Mouse (Mus musculus): ENCODE measurements at regions not wholly inside any gene's neighbourhood (a gene's known extent, or its start where the extent isn't known, plus 50 kb on each side); places are given as distances from the start of the nearest gene placed in this dataset.

DNA sequence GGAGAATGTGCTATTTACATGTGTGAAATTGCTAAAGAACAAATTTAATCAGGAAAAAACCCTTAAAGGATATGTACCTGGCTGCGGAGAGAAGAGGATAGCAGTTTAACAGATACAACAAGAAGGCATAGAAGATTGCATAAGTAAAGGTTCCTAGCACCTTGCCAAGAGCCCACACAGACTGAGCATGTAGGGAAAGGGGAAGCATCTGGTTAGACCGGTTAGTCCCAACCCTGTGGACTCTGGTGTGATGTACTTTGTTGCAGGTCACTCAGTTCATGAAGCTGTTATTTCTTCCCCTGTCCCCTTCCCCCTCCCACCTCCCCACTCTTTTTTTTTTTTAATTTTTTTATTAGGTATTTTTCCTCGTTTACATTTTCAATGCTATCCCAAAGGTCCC lies 212.5 kb downstream of the Parm1 start:
- Histone ChIP-seq H3K4me1 (peaks cover 8% of the 10 kb centered on the region), H3K4me3 (no peak overlapping the region), H3K9me3 (replicated peaks) (no peaks in the 10 kb centered on the region), H3K27me3 (ENCODE audit: low read depth, poor library complexity, severe bottlenecking) (peaks cover 54% of the 10 kb centered on the region), H3K36me3 (no peaks in the 10 kb centered on the region), H3K27ac (replicated peaks) (no peak overlapping the region)
- WGBS = 50% methylated on average over 3 of the region's 3 CpGs
- DNase-seq (ENCODE audit: low spot score) = no peak

DNA sequence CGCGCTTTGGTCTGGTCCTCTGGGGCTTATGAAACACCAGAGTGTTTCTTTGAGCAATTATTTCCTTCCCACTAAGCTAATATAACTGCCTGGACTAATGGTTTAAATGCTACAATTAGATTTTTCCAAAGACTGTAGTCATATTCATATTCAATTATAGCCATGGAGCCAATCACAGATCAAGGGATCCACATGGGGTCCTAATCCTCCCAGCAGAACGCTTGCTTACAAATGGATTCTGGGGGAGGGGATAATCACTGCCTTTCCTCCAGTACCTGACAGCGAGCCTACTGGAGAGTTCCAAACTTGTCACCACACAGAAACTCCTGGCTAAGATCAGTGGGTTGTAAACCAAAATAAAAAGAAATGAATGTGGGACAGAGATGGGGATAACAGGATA lies 212.0 kb downstream of the Parm1 start:
- no peaks in the 10 kb centered on the region for H3K36me3 ChIP-seq
- no peak for DNase-seq (ENCODE audit: low spot score)
- H3K9me3 ChIP-seq (replicated peaks) = no peaks in the 10 kb centered on the region
- no peak overlapping the region for H3K4me3 ChIP-seq
- WGBS = 40% methylated on average over 4 of the region's 4 CpGs
- H3K4me1 ChIP-seq = peaks cover 8% of the 10 kb centered on the region
- peaks cover 58% of the 10 kb centered on the region for H3K27me3 ChIP-seq (ENCODE audit: low read depth, poor library complexity, severe bottlenecking)
- H3K27ac ChIP-seq (replicated peaks) = no peak overlapping the region

DNA sequence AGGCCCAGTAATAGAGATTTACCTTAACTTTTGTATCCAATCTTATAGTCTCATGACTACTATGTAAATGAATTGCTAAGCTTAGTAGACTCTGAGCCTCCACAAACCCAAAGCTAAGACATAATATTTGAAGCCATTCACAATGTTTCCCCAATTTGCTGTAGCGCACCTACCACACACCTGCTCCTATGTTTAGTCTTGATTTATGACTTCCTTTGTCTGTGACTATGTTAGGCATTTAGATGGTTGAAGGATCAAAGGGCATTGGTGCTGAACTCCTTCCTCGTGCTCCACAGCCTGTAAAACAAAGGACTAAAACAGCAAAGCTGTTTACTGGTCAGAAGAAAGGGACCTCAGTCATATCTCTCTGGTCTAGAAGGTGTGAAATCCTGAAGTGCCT lies 210.0 kb downstream of the Parm1 start:
- Histone ChIP-seq H3K4me1 (peaks cover 27% of the 10 kb centered on the region), H3K36me3 (no peaks in the 10 kb centered on the region), H3K4me3 (no peak overlapping the region), H3K27me3 (ENCODE audit: low read depth, poor library complexity, severe bottlenecking) (peaks cover 60% of the 10 kb centered on the region), H3K9me3 (replicated peaks) (no peaks in the 10 kb centered on the region), H3K27ac (replicated peaks) (no peak overlapping the region)
- 65% methylated on average over 2 of the region's 2 CpGs for WGBS
- DNase-seq (ENCODE audit: low spot score) = no peak

DNA sequence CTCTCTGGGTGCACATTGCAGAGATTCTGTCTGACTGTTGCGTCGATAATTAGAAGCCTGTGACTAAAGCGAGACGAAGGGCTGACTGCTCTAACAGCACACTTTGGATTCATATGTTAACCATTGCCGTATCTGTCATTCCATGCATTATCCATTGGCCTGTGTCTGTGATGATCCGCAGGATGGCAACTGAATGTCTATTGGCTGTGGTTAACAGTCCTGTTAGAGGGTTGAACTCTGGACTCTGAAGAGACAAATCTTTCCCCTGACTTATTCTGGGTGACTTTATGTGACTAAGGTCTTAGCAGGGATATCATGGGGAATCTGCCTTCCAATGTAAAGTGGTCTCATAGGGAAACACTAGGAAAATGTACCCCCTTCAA lies 208.7 kb downstream of the Parm1 start:
- H3K27ac ChIP-seq (replicated peaks) = no peak overlapping the region
- H3K4me3 ChIP-seq = no peak overlapping the region
- H3K36me3 ChIP-seq = no peaks in the 10 kb centered on the region
- peaks cover 35% of the 10 kb centered on the region for H3K4me1 ChIP-seq
- no peaks in the 10 kb centered on the region for H3K9me3 ChIP-seq (replicated peaks)
- peaks cover 66% of the 10 kb centered on the region for H3K27me3 ChIP-seq (ENCODE audit: low read depth, poor library complexity, severe bottlenecking)
- 88% methylated on average over 6 of the region's 6 CpGs for WGBS
- no peak for DNase-seq (ENCODE audit: low spot score)

DNA sequence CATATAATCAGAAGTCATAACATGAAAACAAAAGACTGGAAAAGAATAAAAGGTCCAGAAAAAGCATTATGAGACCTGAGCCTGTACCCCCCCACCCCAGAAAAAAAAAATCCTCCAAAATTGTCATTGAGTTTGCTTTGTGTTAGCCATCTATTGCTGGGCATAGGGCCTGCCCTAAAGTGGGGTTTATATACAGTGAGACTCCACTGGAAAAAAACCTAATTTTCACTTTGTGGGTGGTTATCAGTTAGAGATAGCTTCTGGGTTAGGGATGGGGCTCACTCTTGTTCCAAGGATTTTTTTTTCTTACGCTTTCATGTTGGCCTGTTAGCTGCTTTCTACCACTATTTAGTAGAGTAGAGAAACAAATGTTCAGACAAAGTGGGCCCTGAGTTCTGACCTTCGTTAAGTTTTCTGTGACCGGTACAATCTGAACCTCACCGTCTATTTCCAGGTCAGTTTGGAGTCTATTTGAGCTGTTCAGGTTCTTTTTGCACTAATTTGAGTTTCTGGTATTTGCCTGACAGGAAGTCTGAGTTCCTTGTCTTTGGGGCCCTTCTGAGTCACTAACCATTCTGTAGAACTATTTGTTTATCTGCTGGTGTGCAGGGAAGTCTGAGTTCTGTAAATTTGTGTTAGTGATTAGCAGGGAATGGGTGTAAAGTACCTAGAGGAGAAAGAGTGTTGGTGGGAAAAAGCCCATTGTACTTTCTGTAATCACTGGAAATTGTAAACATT lies 208.1 kb downstream of the Parm1 start:
- no peak overlapping the region for H3K27ac ChIP-seq (replicated peaks)
- no peaks in the 10 kb centered on the region for H3K9me3 ChIP-seq (replicated peaks)
- peaks cover 67% of the 10 kb centered on the region for H3K27me3 ChIP-seq (ENCODE audit: low read depth, poor library complexity, severe bottlenecking)
- H3K4me3 ChIP-seq = no peak overlapping the region
- DNase-seq (ENCODE audit: low spot score) = no peak
- 84% methylated on average over 4 of the region's 4 CpGs for WGBS
- H3K36me3 ChIP-seq = no peaks in the 10 kb centered on the region
- H3K4me1 ChIP-seq = peaks cover 36% of the 10 kb centered on the region

DNA sequence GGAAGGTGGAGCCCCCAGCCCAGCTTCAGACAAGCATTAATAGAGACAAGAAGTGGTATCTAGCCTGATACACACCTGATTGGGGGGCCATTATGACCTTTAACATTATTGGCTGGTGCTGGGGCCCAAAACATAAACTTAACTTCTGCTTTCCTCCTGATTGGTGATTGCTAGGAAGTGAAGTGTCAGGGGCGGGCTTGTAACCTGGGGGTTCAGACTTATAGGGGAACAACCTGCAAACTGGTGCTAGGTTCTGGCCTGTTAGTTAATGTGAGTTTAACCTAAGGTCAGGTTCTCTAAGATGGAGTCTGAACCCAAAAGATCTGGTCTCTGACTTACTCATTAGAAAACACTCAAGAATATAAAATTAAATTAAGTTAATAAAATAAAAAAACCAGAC lies 207.5 kb downstream of the Parm1 start:
- Histone ChIP-seq H3K27ac (replicated peaks) (no peak overlapping the region), H3K36me3 (no peaks in the 10 kb centered on the region), H3K9me3 (replicated peaks) (no peaks in the 10 kb centered on the region), H3K4me3 (no peak overlapping the region), H3K4me1 (peaks cover 36% of the 10 kb centered on the region), H3K27me3 (ENCODE audit: low read depth, poor library complexity, severe bottlenecking) (peaks cover 74% of the 10 kb centered on the region)
- no peak for DNase-seq (ENCODE audit: low spot score)
- WGBS = 89% methylated on average over 1 of the region's 1 CpGs

DNA sequence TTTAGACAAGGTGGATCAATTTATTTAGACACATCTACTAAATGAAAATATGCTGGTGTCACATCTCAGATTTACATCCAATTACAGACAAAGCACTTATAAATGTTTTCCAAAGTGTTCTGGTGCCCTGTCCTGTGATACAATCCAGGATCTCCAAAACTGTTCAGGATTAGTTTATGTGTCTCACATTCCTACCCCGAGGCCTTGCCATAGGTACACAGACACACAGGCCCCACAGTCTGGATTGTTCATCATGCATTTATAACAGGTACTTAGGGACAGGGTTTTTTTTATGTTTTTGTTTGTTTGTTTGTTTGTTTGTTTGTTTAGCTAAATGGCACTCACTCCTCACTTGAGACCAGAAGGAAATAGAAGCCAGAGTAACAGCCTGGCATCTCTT lies 206.0 kb downstream of the Parm1 start:
- Histone ChIP-seq H3K36me3 (no peaks in the 10 kb centered on the region), H3K4me3 (no peak overlapping the region), H3K27ac (replicated peaks) (no peak overlapping the region), H3K27me3 (ENCODE audit: low read depth, poor library complexity, severe bottlenecking) (peaks cover 86% of the 10 kb centered on the region), H3K4me1 (peaks cover 28% of the 10 kb centered on the region), H3K9me3 (replicated peaks) (no peaks in the 10 kb centered on the region)
- DNase-seq (ENCODE audit: low spot score) = no peak
- WGBS = 60% methylated on average over 1 of the region's 1 CpGs

DNA sequence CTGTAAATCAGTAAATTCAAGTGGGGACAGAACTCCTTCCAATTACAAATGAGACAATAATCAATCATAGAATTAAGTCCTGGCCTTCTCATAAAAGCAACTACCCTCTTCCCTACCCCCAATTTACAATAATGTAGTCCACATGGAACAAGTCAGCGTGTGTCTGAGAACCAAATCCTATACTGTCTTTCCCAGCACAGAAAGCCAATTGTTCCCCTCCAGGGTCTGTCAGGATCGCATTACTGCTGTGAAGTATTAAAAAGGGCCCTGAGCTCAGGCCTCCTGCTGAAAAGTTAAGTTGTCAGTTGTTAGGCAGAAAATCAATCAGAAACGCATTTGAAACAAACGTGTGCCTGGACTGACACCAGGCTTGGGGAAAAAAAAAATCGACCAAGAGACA lies 205.6 kb downstream of the Parm1 start:
- H3K4me1 ChIP-seq = peaks cover 28% of the 10 kb centered on the region
- peaks cover 84% of the 10 kb centered on the region for H3K27me3 ChIP-seq (ENCODE audit: low read depth, poor library complexity, severe bottlenecking)
- H3K27ac ChIP-seq (replicated peaks) = no peak overlapping the region
- H3K4me3 ChIP-seq = no peak overlapping the region
- peak; percentile 38 for DNase-seq (ENCODE audit: low spot score)
- WGBS = 6% methylated on average over 5 of the region's 5 CpGs
- H3K36me3 ChIP-seq = no peaks in the 10 kb centered on the region
- H3K9me3 ChIP-seq (replicated peaks) = no peaks in the 10 kb centered on the region

DNA sequence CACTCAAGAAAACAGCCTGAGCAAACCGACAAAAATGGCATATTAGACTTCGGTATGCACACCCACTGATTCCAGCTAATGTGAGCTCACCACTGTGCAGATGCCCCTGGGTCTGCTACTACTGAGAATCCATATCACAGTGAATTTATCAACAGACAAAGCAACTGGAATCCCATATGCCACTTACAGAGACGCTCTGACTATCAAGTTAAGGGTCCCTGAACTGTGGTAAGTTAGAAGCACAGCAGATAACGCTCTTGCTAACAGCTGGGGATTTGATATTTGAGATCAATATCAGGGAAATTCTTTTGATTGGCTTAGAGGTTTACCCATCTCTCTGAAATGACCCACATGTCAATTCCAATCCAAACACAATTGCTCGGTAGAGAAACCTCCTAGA lies 205.0 kb downstream of the Parm1 start:
- Histone ChIP-seq H3K4me3 (no peak overlapping the region), H3K9me3 (replicated peaks) (no peaks in the 10 kb centered on the region), H3K36me3 (no peaks in the 10 kb centered on the region), H3K4me1 (peaks cover 28% of the 10 kb centered on the region), H3K27me3 (ENCODE audit: low read depth, poor library complexity, severe bottlenecking) (peaks cover 78% of the 10 kb centered on the region), H3K27ac (replicated peaks) (no peak overlapping the region)
- WGBS = 65% methylated on average over 5 of the region's 5 CpGs
- no peak for DNase-seq (ENCODE audit: low spot score)

DNA sequence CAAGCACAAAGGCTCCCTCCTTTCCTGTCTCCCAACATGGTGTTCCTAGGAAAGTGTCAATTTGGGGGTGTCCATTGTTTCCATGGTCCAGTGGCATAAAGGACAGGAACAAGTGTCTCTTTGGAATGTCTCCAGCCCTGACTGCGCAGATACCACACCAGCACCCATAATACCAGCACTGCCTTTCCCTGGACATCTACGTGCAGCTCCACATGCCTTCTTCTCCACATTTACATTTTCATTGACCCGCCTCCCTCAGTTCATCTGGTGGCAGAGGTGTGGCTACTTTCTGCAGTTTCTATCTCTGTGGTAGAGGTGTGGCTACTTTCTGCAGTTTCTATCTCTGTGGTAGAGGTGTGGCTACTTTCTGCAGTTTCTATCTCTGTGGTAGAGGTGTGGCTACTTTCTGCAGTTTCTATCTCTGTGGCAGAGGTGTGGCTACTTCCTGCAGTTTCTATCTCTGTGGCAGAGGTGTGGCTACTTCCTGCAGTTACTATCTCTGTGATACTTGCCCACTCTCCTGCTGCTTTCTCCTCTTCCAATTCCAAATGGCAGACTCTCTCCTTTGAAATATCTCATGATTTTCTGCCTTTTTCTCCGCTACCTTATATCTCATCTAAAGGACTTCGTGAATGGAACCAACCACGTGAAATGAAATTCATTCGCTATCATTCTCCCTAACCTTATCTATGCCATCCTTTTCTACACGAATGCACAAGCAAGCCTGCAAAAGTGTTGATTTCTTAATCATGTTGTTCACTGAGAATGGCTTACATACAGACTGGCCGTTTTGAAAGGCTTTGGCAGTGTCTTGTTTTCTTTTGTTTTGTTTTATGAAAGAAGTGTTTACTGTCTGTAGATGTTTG lies 204.0 kb downstream of the Parm1 start:
- H3K4me1 ChIP-seq = peaks cover 31% of the 10 kb centered on the region
- no peak overlapping the region for H3K4me3 ChIP-seq
- H3K27me3 ChIP-seq (ENCODE audit: low read depth, poor library complexity, severe bottlenecking) = peaks cover 69% of the 10 kb centered on the region
- no peaks in the 10 kb centered on the region for H3K36me3 ChIP-seq
- H3K9me3 ChIP-seq (replicated peaks) = no peaks in the 10 kb centered on the region
- WGBS = 87% methylated on average over 9 of the region's 9 CpGs
- no peak for DNase-seq (ENCODE audit: low spot score)
- no peak overlapping the region for H3K27ac ChIP-seq (replicated peaks)

DNA sequence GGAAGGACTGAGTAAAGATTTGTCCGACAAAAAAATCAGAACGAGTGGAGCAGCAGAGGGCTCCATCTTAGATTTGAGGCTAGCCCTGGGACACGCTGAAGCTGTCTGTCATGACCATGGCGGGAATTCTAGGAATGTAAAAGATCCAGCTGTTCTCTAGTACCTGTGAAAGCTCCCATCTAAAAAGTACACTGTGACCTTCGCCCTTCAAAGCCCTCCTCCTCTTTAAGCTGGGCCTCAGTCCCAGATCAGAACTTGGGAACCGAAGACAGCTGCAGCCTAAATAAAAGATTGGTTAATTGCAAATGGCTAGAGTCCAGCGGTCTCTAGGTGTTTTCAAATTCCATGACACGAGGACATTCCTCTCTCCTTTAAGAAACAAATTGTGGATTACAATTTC lies 195.6 kb downstream of the Parm1 start:
- Histone ChIP-seq H3K27ac (replicated peaks) (no peak overlapping the region), H3K27me3 (ENCODE audit: low read depth, poor library complexity, severe bottlenecking) (no peaks in the 10 kb centered on the region; the same call in 1 of the 2 replicates), H3K4me3 (no peak overlapping the region), H3K36me3 (no peaks in the 10 kb centered on the region), H3K4me1 (peaks cover 15% of the 10 kb centered on the region; the same call in 1 of the 2 replicates), H3K9me3 (replicated peaks) (no peaks in the 10 kb centered on the region)
- WGBS = 45% methylated on average over 8 of the region's 8 CpGs
- no peak for DNase-seq (ENCODE audit: low spot score)

DNA sequence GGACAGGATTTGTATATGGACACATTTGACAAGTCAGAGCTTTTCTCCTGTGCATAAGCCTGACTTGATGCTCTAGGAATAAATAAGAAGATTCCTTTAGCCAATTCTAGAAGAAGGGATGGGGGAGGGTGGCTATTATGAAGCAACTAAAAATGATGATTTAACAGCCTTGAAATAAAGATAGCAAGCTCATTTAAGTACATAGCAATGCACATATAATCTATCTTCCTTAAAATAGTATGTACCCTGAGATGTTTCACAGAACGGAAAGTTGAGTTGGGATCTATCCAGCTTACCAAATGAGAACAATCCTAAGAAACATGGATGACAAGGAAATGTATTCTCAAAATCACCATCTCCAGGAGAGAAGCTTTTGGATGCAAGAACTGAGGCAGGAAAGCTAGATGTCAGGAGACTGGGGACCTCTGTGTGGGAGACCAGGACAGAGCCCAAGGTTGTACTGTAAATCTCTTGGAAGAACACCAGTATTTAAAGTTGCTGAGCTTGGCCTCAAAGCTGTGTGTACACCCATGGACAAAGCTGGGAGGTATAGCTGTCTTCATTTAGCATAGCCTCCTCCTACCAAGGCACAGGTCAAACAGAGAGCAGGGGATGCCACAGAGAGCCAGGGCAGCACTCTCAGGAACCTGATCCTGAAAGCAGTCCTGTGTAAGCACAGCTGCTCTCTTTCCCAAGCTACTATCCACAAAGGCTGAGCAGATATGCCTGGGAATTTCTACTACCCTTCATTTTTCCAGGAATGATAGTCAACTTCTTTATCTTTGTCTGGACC lies 192.3 kb downstream of the Parm1 start:
- Histone ChIP-seq H3K9me3 (replicated peaks) (no peaks in the 10 kb centered on the region), H3K27ac (replicated peaks) (no peak overlapping the region), H3K4me3 (no peak overlapping the region), H3K36me3 (no peaks in the 10 kb centered on the region), H3K4me1 (peaks cover 12% of the 10 kb centered on the region; the same call in 1 of the 2 replicates), H3K27me3 (ENCODE audit: low read depth, poor library complexity, severe bottlenecking) (no peaks in the 10 kb centered on the region)
- WGBS = 95% methylated on average over 1 of the region's 1 CpGs
- DNase-seq (ENCODE audit: low spot score) = no peak
